Mouse (Mus musculus) thymus, postnatal 4 days (tissue): ENCODE data around the gene Ablim1.

Source experiments
- DNase-seq: peaks from one replicate; pipeline ENCODE4 v3.0.0; 2021

Gene Ablim1

GRCm38 (mm10) chr19:57298006-57298405 lies 16.7 kb downstream of the Ablim1 start:
- DNase-seq = no peak

GRCm38 (mm10) chr19:57297447-57297846 lies 17.3 kb downstream of the Ablim1 start:
- DNase-seq = no peak

GRCm38 (mm10) chr19:57296539-57296938 lies 18.2 kb downstream of the Ablim1 start:
- no peak for DNase-seq

- no peak for DNase-seq
These were observed 19.2 kb downstream of the Ablim1 start for GRCm38 (mm10) chr19:57295521-57295920.

- no peak for DNase-seq
These were observed 20.4 kb downstream of the Ablim1 start for GRCm38 (mm10) chr19:57294356-57294755.

- peak; percentile 45 for DNase-seq
These were observed 21.0 kb downstream of the Ablim1 start for GRCm38 (mm10) chr19:57293737-57294136.

GRCm38 (mm10) chr19:57283310-57283709 lies 31.4 kb downstream of the Ablim1 start:
- DNase-seq = no peak

GRCm38 (mm10) chr19:57282642-57283041 lies 32.1 kb downstream of the Ablim1 start:
- DNase-seq = no peak

GRCm38 (mm10) chr19:57279666-57280065 lies 35.1 kb downstream of the Ablim1 start:
- DNase-seq = no peak

- DNase-seq = no peak
These were observed 36.5 kb downstream of the Ablim1 start for GRCm38 (mm10) chr19:57278263-57278662.

GRCm38 (mm10) chr19:57277010-57277409 lies 37.7 kb downstream of the Ablim1 start:
- DNase-seq = no peak

GRCm38 (mm10) chr19:57275166-57275953 lies 39.4 kb downstream of the Ablim1 start:
- DNase-seq = no peak

- DNase-seq = no peak
These were observed 40.0 kb downstream of the Ablim1 start for GRCm38 (mm10) chr19:57274717-57275116.

GRCm38 (mm10) chr19:57274286-57274685 lies 40.4 kb downstream of the Ablim1 start:
- DNase-seq = no peak

GRCm38 (mm10) chr19:57272824-57273613 lies 41.7 kb downstream of the Ablim1 start:
- DNase-seq = peak; percentile 52

- no peak for DNase-seq
These were observed 43.0 kb downstream of the Ablim1 start for GRCm38 (mm10) chr19:57271757-57272156.

GRCm38 (mm10) chr19:57270711-57271110 lies 44.0 kb downstream of the Ablim1 start:
- no peak for DNase-seq

GRCm38 (mm10) chr19:57269791-57270190 lies 44.9 kb downstream of the Ablim1 start:
- no peak for DNase-seq

- no peak for DNase-seq
These were observed 47.2 kb downstream of the Ablim1 start for GRCm38 (mm10) chr19:57267531-57267930.

- DNase-seq = no peak
These were observed 48.2 kb downstream of the Ablim1 start for GRCm38 (mm10) chr19:57266374-57267085.

GRCm38 (mm10) chr19:57264296-57264947 lies 50.3 kb downstream of the Ablim1 start:
- no peak for DNase-seq

- DNase-seq = no peak
These were observed 56.9 kb downstream of the Ablim1 start for GRCm38 (mm10) chr19:57257801-57258200.

GRCm38 (mm10) chr19:57256666-57257065 lies 58.1 kb downstream of the Ablim1 start:
- no peak for DNase-seq
